Mouse (Mus musculus): ENCODE measurements around the gene Adcy5. TPM values are rescaled to one million over a fixed set of nuclear protein-coding genes. Genes with fewer than 3 reads are reported as not detected.

Gene Adcy5
- 2.0 and 2.8 TPM in 2 replicates for polyA plus RNA-seq (2015; fragmentation: Nextera tagmentation; extraction: Ambion mirVana)

GRCm38 (mm10) chr16:35154641-35155390, at the start of gene Adcy5:
TSS of gene Adcy5 (plus strand) at chr16:35154877.
- H3K4me1 ChIP-seq (replicated peaks): peaks cover 36% of the 10 kb centered on the region
- peak within 1 kb of the TSS; percentile 98 for H3K4me2 ChIP-seq (replicated peaks)
- WGBS: 0% methylated on average over 55 of the region's 104 CpGs
- H3K27me3 ChIP-seq (replicated peaks): peaks cover 56% of the 10 kb centered on the region
- H3K9ac ChIP-seq: peak within 1 kb of the TSS; percentile 73
- H3K4me3 ChIP-seq (replicated peaks): peak within 1 kb of the TSS; percentile 74
- peak; percentile 65 for ATAC-seq
- no peaks in the 10 kb centered on the region for H3K9me3 ChIP-seq
- H3K36me3 ChIP-seq: no peaks in the 10 kb centered on the region
- H3K27ac ChIP-seq: peak within 1 kb of the TSS; percentile 80

GRCm38 (mm10) chr16:35107985-35108384, 46.7 kb upstream of the Adcy5 start:
- WGBS: 86% methylated on average over 6 of the region's 6 CpGs
- Histone ChIP-seq H3K4me2 (replicated peaks) (no peak overlapping the region), H3K9ac (no peak overlapping the region), H3K27ac (no peak overlapping the region), H3K4me1 (replicated peaks) (0 out of 2 replicates have a peak, but pooled peaks cover 8% of the 10 kb centered on the region), H3K4me3 (replicated peaks) (no peak overlapping the region), H3K9me3 (no peaks in the 10 kb centered on the region), H3K36me3 (no peaks in the 10 kb centered on the region), H3K27me3 (replicated peaks) (no peaks in the 10 kb centered on the region)
- ATAC-seq: no peak

DNA sequence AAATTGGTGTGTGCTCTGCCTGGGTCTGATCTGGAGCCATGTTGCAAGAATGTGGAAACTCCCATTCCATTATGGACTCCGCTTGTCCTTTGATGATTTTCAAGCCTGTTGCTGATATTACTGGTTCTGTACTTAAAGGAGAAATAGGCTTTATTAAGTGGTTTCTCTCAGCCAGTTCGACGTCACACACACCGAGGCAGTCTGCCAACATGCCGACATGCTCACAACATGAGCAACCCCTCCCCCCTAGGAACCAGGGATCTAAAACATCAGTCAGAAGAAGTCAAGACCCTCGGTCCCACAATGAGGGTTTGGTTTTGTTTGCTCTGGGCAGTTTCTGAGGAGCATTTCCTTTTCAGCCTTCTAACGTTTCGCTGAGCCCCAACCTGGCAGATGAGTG, 45.5 kb upstream of the Adcy5 start:
- Histone ChIP-seq H3K27me3 (replicated peaks) (no peaks in the 10 kb centered on the region), H3K4me1 (replicated peaks) (0 out of 2 replicates have a peak, but pooled peaks cover 8% of the 10 kb centered on the region), H3K4me2 (replicated peaks) (no peak overlapping the region), H3K27ac (no peak overlapping the region; the same call in 1 of the 2 replicates), H3K36me3 (no peaks in the 10 kb centered on the region), H3K9ac (no peak overlapping the region), H3K4me3 (replicated peaks) (no peak overlapping the region), H3K9me3 (no peaks in the 10 kb centered on the region)
- WGBS: 45% methylated on average over 8 of the region's 8 CpGs
- no peak for ATAC-seq

- peak overlapping the region; percentile 45; the same call in 1 of the 2 replicates for H3K27ac ChIP-seq
- no peaks in the 10 kb centered on the region for H3K27me3 ChIP-seq (replicated peaks)
- no peak overlapping the region for H3K4me2 ChIP-seq (replicated peaks)
- no peak for ATAC-seq
- 49% methylated on average over 7 of the region's 7 CpGs for WGBS
- no peak overlapping the region for H3K9ac ChIP-seq
- no peaks in the 10 kb centered on the region for H3K9me3 ChIP-seq
- no peaks in the 10 kb centered on the region for H3K36me3 ChIP-seq
- H3K4me3 ChIP-seq (replicated peaks): no peak overlapping the region
- 0 out of 2 replicates have a peak, but pooled peaks cover 8% of the 10 kb centered on the region for H3K4me1 ChIP-seq (replicated peaks)
Observed at GRCm38 (mm10) chr16:35109656-35110291, 44.9 kb upstream of the Adcy5 start.

DNA sequence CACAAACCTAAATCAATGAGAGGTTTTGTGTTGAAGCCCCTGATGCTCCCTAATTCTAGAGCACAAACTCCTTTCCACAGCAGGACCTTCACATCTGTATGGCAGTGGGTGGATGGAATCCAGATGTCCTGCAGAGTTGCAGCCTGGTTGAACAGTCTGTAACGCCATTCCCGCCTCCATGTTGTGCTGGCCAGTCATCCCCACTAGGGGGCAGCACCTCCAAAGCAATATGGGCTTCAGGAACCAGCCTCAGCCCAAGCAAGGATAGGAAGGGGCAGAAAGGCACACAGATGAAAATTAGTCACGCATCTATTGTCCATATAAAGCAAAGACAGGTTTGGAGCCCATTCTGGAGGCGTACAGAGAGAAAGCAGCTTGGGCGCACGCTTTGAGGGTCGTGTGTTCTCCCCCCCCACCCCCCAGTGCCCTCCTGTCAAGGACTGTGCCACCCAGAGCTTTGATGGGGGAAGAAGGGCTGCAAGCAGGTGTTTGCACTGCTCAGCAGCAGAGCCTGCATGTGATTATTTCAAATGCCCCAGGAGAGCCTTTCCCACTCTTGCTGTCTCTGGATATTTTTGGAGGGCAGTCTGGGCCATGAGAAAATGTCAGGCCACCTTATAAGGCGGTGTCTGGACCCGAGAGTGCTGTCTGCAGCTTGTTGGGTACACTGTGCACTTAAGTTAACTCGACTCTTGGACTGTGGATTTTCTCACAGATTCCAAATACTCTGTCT, 44.1 kb upstream of the Adcy5 start:
- no peaks in the 10 kb centered on the region for H3K27me3 ChIP-seq (replicated peaks)
- no peaks in the 10 kb centered on the region for H3K36me3 ChIP-seq
- H3K4me3 ChIP-seq (replicated peaks): no peak overlapping the region
- H3K4me1 ChIP-seq (replicated peaks): 0 out of 2 replicates have a peak, but pooled peaks cover 8% of the 10 kb centered on the region
- no peaks in the 10 kb centered on the region for H3K9me3 ChIP-seq
- 32% methylated on average over 10 of the region's 10 CpGs for WGBS
- H3K27ac ChIP-seq: peak overlapping the region; percentile 62; the same call in 1 of the 2 replicates
- ATAC-seq: peak; percentile 92
- H3K4me2 ChIP-seq (replicated peaks): no peak overlapping the region
- no peak overlapping the region for H3K9ac ChIP-seq

DNA sequence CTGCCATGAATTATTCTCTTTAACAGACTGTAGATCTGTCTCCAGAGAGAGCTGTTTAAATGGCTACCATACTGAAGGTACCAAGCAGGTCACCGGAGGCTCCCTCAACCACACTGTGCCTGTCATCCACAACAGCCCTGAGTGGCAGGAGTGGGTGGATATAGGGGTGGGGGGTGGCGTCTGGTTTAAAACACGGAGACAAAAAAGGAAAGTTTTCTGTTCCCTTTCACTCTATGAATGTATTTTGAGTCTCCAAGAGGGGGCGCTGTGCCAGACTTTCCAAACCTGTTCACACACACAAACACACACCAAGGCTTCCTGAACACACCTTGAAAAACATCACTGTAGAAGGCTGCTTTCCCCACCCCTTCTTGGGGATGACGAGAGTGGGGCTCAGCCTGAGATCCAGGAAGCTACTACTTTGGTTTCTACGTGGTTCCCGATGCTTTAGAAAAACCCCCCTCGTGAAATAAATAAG, 43.5 kb upstream of the Adcy5 start:
- H3K9ac ChIP-seq: no peak overlapping the region
- H3K4me2 ChIP-seq (replicated peaks): no peak overlapping the region
- H3K4me3 ChIP-seq (replicated peaks): no peak overlapping the region
- no peaks in the 10 kb centered on the region for H3K36me3 ChIP-seq
- ATAC-seq: peak; percentile 26; the same call in 1 of the 2 replicates
- H3K4me1 ChIP-seq (replicated peaks): 0 out of 2 replicates have a peak, but pooled peaks cover 8% of the 10 kb centered on the region
- WGBS: 60% methylated on average over 8 of the region's 8 CpGs
- H3K27ac ChIP-seq: peak overlapping the region; percentile 62; the same call in 1 of the 2 replicates
- no peaks in the 10 kb centered on the region for H3K9me3 ChIP-seq
- H3K27me3 ChIP-seq (replicated peaks): no peaks in the 10 kb centered on the region

DNA sequence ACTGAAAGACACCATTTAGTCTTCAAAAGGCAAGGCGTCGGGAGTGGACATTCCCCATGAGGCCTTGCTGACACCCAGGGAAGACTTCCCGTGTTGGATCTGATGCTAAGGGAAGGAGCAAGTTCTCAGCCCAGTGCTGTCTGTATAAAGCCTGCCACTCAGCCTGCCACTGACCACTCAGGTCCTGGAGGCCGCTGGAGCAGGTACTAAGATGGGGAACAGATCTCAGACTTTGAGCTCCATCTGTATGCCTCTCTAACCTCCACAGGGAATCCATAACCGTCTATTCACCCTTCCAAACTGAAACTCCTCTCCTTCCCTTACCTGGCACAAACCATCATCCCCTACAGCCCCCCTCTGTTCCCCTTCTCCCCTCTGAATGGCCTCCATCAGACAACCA, 41.2 kb upstream of the Adcy5 start:
- no peak overlapping the region for H3K4me2 ChIP-seq (replicated peaks)
- no peaks in the 10 kb centered on the region for H3K36me3 ChIP-seq
- no peak overlapping the region for H3K4me3 ChIP-seq (replicated peaks)
- 91% methylated on average over 5 of the region's 5 CpGs for WGBS
- ATAC-seq: no peak
- no peak overlapping the region; the same call in 1 of the 2 replicates for H3K9ac ChIP-seq
- 0 out of 2 replicates have a peak, but pooled peaks cover 8% of the 10 kb centered on the region for H3K4me1 ChIP-seq (replicated peaks)
- H3K27me3 ChIP-seq (replicated peaks): no peaks in the 10 kb centered on the region
- H3K27ac ChIP-seq: no peak overlapping the region
- no peaks in the 10 kb centered on the region for H3K9me3 ChIP-seq

GRCm38 (mm10) chr16:35116328-35116956, 38.2 kb upstream of the Adcy5 start:
- Histone ChIP-seq H3K36me3 (no peaks in the 10 kb centered on the region), H3K27ac (no peak overlapping the region), H3K4me2 (replicated peaks) (no peak overlapping the region), H3K4me1 (replicated peaks) (no peaks in the 10 kb centered on the region), H3K4me3 (replicated peaks) (no peak overlapping the region), H3K9me3 (no peaks in the 10 kb centered on the region), H3K9ac (no peak overlapping the region), H3K27me3 (replicated peaks) (no peaks in the 10 kb centered on the region)
- WGBS: 81% methylated on average over 7 of the region's 7 CpGs
- ATAC-seq: no peak

- no peak overlapping the region for H3K27ac ChIP-seq
- no peaks in the 10 kb centered on the region for H3K27me3 ChIP-seq (replicated peaks)
- 61% methylated on average over 7 of the region's 7 CpGs for WGBS
- no peaks in the 10 kb centered on the region for H3K4me1 ChIP-seq (replicated peaks)
- H3K4me3 ChIP-seq (replicated peaks): no peak overlapping the region
- H3K36me3 ChIP-seq: no peaks in the 10 kb centered on the region
- H3K9me3 ChIP-seq: no peaks in the 10 kb centered on the region
- ATAC-seq: no peak
- no peak overlapping the region for H3K9ac ChIP-seq
- H3K4me2 ChIP-seq (replicated peaks): no peak overlapping the region
Observed at GRCm38 (mm10) chr16:35117436-35117835, 37.2 kb upstream of the Adcy5 start.

DNA sequence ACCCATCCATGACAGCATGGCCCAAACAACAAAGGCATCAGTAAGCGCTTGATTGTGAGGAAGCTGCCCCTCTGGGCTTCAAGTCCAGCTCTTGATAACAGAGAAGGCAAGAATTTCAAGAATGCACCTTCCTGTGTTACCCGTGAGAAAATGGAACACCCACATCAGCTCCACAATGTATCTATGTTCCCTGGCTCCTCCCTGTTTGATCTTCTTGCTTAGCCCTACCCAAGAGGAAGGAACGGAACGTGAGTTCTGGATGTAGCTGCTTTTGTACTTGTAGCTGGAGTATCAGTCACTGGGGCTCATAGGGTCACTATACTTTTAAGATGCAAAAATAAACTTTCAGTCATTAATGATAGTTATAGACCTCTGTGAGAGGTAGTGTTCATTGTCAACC, 34.1 kb upstream of the Adcy5 start:
- Histone ChIP-seq H3K36me3 (no peaks in the 10 kb centered on the region), H3K9ac (no peak overlapping the region), H3K27ac (no peak overlapping the region), H3K4me3 (replicated peaks) (no peak overlapping the region), H3K4me1 (replicated peaks) (no peaks in the 10 kb centered on the region), H3K9me3 (no peaks in the 10 kb centered on the region), H3K4me2 (replicated peaks) (no peak overlapping the region), H3K27me3 (replicated peaks) (no peaks in the 10 kb centered on the region)
- no peak for ATAC-seq
- WGBS: 60% methylated on average over 4 of the region's 4 CpGs

DNA sequence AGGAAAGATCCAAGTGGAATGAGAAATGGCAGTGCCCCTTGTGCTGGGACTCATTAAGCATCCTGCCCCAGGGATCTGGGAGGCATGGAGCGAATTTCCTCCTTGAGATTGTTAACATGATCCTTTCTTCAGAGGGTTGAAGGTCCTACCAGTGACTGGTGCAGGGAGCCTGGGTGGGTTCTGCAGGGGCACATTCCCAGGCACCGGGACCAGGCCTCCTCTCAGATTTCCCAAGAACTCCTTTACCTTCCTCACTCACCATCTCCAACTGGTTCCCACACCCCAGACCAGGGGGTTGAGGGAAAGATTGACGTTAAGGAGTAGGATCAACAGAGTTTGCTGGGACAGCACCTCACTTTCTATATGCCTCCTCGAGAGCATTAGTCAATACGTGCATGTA, 27.4 kb upstream of the Adcy5 start:
- H3K27me3 ChIP-seq (replicated peaks): no peaks in the 10 kb centered on the region
- WGBS: 86% methylated on average over 5 of the region's 5 CpGs
- H3K27ac ChIP-seq: no peak overlapping the region
- H3K36me3 ChIP-seq: no peaks in the 10 kb centered on the region
- ATAC-seq: no peak
- no peak overlapping the region for H3K4me3 ChIP-seq (replicated peaks)
- H3K4me2 ChIP-seq (replicated peaks): no peak overlapping the region
- H3K9ac ChIP-seq: no peak overlapping the region
- no peaks in the 10 kb centered on the region for H3K4me1 ChIP-seq (replicated peaks)
- no peaks in the 10 kb centered on the region for H3K9me3 ChIP-seq

DNA sequence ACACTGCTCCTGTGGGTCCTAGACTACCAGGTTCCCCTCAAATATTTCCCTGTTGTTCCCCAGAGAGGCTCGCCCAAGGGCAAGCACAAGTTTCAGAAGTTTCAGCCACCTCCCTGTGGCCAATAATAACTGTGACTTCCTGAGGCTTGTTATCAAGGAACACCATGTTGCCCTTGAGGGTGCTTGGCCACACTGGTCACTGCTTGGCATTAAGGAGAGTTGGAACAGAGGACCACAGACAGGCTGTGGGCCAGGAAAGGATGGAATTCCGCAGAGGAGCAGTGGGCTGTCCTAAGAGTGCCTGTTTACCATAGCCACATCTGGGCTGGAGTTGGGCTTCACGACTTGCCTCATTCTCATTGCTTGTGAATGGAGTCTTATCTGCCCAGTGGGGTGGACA, 24.5 kb upstream of the Adcy5 start:
- 62% methylated on average over 3 of the region's 3 CpGs for WGBS
- Histone ChIP-seq H3K27ac (no peak overlapping the region), H3K4me1 (replicated peaks) (no peaks in the 10 kb centered on the region), H3K4me3 (replicated peaks) (no peak overlapping the region), H3K4me2 (replicated peaks) (no peak overlapping the region), H3K27me3 (replicated peaks) (no peaks in the 10 kb centered on the region), H3K9me3 (no peaks in the 10 kb centered on the region), H3K36me3 (no peaks in the 10 kb centered on the region), H3K9ac (no peak overlapping the region)
- ATAC-seq: no peak

All from intestine, embryonic 15.5 days (tissue).